Mouse (Mus musculus) liver, adult 2 months (tissue): ENCODE data around the gene Rad51b.

Experiments used
- CTCF ChIP-seq: fragments of 200-500 bp; IDR thresholded peaks from 2 replicates; pipeline ENCODE4 v1.5.1; 2011; ENCODE audit warnings: low read depth, low read length, control low read depth
- POLR2A ChIP-seq: fragments of 200-500 bp; IDR thresholded peaks from 2 replicates; pipeline ENCODE4 v1.6.1; 2011; ENCODE audit warnings: low read length, control low read depth; ENCODE audit not compliant: insufficient read depth; ENCODE audit errors: extremely low read depth

DNA sequence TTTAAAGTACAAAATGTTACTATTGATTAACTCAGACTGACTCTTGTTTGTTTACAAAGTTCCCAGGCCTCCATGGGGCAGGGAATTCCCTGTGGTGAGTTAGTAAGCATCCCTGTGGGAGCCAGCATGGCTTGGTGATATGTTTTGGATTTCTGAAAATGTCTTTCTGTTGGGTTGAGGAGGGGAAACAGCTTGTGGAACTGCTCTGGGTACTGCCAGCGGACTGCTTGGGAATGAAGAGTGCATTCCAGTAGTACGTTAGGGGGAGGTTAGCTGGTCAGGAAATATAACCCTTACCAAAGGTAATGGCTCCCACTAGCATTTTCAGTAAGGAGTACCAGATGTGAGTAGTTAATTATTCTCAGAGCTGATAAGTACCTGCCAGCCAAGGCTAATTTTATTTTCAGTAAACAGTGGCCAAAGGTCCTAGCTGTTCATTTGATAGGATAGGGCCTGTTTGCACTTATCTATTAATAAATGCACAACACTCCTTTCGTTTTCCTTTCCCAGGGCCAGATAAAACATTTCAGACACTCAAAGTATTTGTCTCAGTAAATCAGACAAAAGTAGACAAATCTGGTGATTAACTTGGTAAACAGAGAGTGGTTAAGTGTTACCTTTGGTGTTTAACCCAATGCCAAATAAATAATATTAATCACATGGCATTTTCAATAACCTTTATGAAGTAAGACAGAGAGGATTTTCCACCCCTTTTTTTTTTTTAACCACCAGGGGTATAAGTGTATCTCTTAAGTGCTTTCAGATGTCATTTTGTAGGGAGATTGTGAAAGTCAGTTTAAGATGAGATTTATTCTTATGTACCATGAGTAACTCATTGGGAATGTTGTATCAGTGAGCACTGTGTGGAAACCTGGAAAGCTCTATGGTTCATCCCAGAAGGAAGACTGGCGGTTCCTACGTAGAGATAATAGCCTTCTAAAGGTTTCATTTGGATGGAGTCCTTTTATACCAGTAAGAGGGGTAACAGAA lies 235.0 kb downstream of the Rad51b start:
- TF ChIP-seq CTCF (no peak), POLR2A (no peak)
